Mouse (Mus musculus) brain, embryonic 14.5 days (tissue): ENCODE measurements at regions not wholly inside any gene's neighbourhood (a gene's known extent, or its start where the extent isn't known, plus 50 kb on each side); places are given as distances from the start of the nearest gene placed in this dataset.

Source experiments
- CTCF ChIP-seq: fragments of 200-500 bp; IDR thresholded peaks from 2 replicates; pipeline ENCODE4 v1.5.1; 2012; ENCODE audit warnings: inconsistent platforms, mild to moderate bottlenecking, moderate library complexity, borderline replicate concordance; ENCODE audit not compliant: insufficient read depth, insufficient read length; ENCODE audit errors: extremely low read depth
- POLR2A ChIP-seq: fragments of 200-500 bp; IDR thresholded peaks from 2 replicates; pipeline ENCODE4 v1.6.1; 2012; ENCODE audit warnings: mild to moderate bottlenecking, inconsistent platforms, borderline replicate concordance; ENCODE audit not compliant: poor library complexity, insufficient read depth, insufficient read length, severe bottlenecking; ENCODE audit errors: extremely low read depth

GRCm38 (mm10) chr10:97018641-97019040 is 401.8 kb downstream of the Btg1 start:
- TF ChIP-seq CTCF (no peak), POLR2A (no peak)
